Mouse (Mus musculus): ENCODE results near the gene Tk1. TPM values are rescaled to one million over a fixed set of nuclear protein-coding genes. Genes with fewer than 3 reads are reported as not detected.
"Not testable (repeated sequence)": the region's sequence is repeated elsewhere in the genome, so short reads cannot be mapped to it uniquely, and the experiment has no call there.

Tk1 gene
- polyA plus RNA-seq, 2 experiments from 2014 or later = 31.4 to 55.1 TPM

- no peak for ATAC-seq
Measured at GRCm38 (mm10) chr11:117821868-117822267, 4.0 kb downstream of the Tk1 start.

- ATAC-seq = no peak
Measured at GRCm38 (mm10) chr11:117820173-117820572, 5.7 kb downstream of the Tk1 start.

- no peak for ATAC-seq
Measured at GRCm38 (mm10) chr11:117819095-117819494, 6.8 kb downstream of the Tk1 start.

GRCm38 (mm10) chr11:117816389-117816996 is 9.4 kb downstream of the Tk1 start:
- peak; percentile 41 for ATAC-seq

- not testable (repeated sequence) for ATAC-seq
Measured at GRCm38 (mm10) chr11:117815850-117816249, 10.0 kb downstream of the Tk1 start.

GRCm38 (mm10) chr11:117814704-117815366 is 11.1 kb downstream of the Tk1 start:
- ATAC-seq = no peak

- ATAC-seq = no peak
Measured at GRCm38 (mm10) chr11:117813867-117814266, 12.0 kb downstream of the Tk1 start.

- peak; percentile 79 for ATAC-seq
Measured at GRCm38 (mm10) chr11:117810401-117811046, 15.4 kb downstream of the Tk1 start.

GRCm38 (mm10) chr11:117809407-117810311 is 16.2 kb downstream of the Tk1 start, which contains the start of the genes Gm20708 and Syngr2:
Gene Gm20708, plus strand, starts transcription at chr11:117809668.
Gene Syngr2, plus strand, starts transcription at chr11:117809668.
- peak; percentile 57 for ATAC-seq

- no peak for ATAC-seq
Measured at GRCm38 (mm10) chr11:117806781-117807180, 19.1 kb downstream of the Tk1 start.

GRCm38 (mm10) chr11:117803166-117803688 is 22.7 kb downstream of the Tk1 start:
- ATAC-seq = no peak

- ATAC-seq = no peak
Measured at GRCm38 (mm10) chr11:117801650-117802049, 24.2 kb downstream of the Tk1 start.

- ATAC-seq = no peak
Measured at GRCm38 (mm10) chr11:117800038-117800437, 25.9 kb downstream of the Tk1 start.

GRCm38 (mm10) chr11:117799174-117799573 is 26.7 kb downstream of the Tk1 start:
- peak; percentile 76 for ATAC-seq

GRCm38 (mm10) chr11:117798160-117798541 is 27.7 kb downstream of the Tk1 start:
- peak; percentile 57 for ATAC-seq

GRCm38 (mm10) chr11:117797511-117798159 is 28.3 kb downstream of the Tk1 start, which contains the start of gene 6030468B19Rik:
Gene 6030468B19Rik, plus strand, starts transcription at chr11:117797660.
- ATAC-seq = no peak

GRCm38 (mm10) chr11:117796954-117797353 is 28.9 kb downstream of the Tk1 start:
- no peak for ATAC-seq

GRCm38 (mm10) chr11:117794035-117794551 is 31.8 kb downstream of the Tk1 start:
- peak; percentile 20 for ATAC-seq

GRCm38 (mm10) chr11:117792281-117792888 is 33.5 kb downstream of the Tk1 start:
- ATAC-seq = no peak

GRCm38 (mm10) chr11:117791441-117791761 is 34.5 kb downstream of the Tk1 start:
- no peak for ATAC-seq

Data from CD4-positive, CD25-positive, alpha-beta regulatory T cell, adult 4 months (primary cell).